Mouse (Mus musculus): Measurements from ENCODE around the gene Tmem251. TPM values are rescaled to one million over a fixed set of nuclear protein-coding genes. Genes with fewer than 3 reads are reported as not detected.

Gene Tmem251
- polyA plus RNA-seq, 1 experiment, result 4.9 TPM

GRCm38 (mm10) chr12:102758403-102758756 lies 14.8 kb downstream of the Tmem251 start, which contains the start of gene Gm20604:
Gene Gm20604 (minus strand): TSS chr12:102758672.
- no peak for DNase-seq (ENCODE audit: low read depth)

GRCm38 (mm10) chr12:102758936-102759335 lies 15.4 kb downstream of the Tmem251 start:
- peak; percentile 18 for DNase-seq (ENCODE audit: low read depth)
- TF ChIP-seq CTCF (IDR thresholded peaks at IDR 0.05; ENCODE audit: borderline replicate concordance, extremely low read depth, insufficient read depth, insufficient read length), result no peak
- no peak for TF ChIP-seq POLR2A (IDR thresholded peaks at IDR 0.05; ENCODE audit: borderline replicate concordance, extremely low read depth, insufficient read depth, insufficient read length, poor library complexity, severe bottlenecking)

More at GRCm38 (mm10) chr12:102758403-102758756, 14.8 kb downstream of the Tmem251 start, which contains the start of gene Gm20604:
- TF ChIP-seq POLR2A (IDR thresholded peaks at IDR 0.05; ENCODE audit: borderline replicate concordance, extremely low read depth, insufficient read depth, insufficient read length, poor library complexity, severe bottlenecking) (no peak), CTCF (IDR thresholded peaks at IDR 0.05; ENCODE audit: borderline replicate concordance, extremely low read depth, insufficient read depth, insufficient read length) (no peak)

- TF ChIP-seq CTCF (IDR thresholded peaks at IDR 0.05; ENCODE audit: borderline replicate concordance, extremely low read depth, insufficient read depth, insufficient read length), result no peak
- no peak for TF ChIP-seq POLR2A (IDR thresholded peaks at IDR 0.05; ENCODE audit: borderline replicate concordance, extremely low read depth, insufficient read depth, insufficient read length, poor library complexity, severe bottlenecking)
- no peak for DNase-seq (ENCODE audit: low read depth)
Observed at GRCm38 (mm10) chr12:102761668-102762067, 18.1 kb downstream of the Tmem251 start.

GRCm38 (mm10) chr12:102763696-102764095 lies 20.1 kb downstream of the Tmem251 start:
- TF ChIP-seq CTCF (IDR thresholded peaks at IDR 0.05; ENCODE audit: borderline replicate concordance, extremely low read depth, insufficient read depth, insufficient read length) (no peak), POLR2A (IDR thresholded peaks at IDR 0.05; ENCODE audit: borderline replicate concordance, extremely low read depth, insufficient read depth, insufficient read length, poor library complexity, severe bottlenecking) (no peak)
- DNase-seq (ENCODE audit: low read depth), result no peak

GRCm38 (mm10) chr12:102769000-102769399 lies 25.4 kb downstream of the Tmem251 start:
- DNase-seq (ENCODE audit: low read depth), result peak; percentile 15

GRCm38 (mm10) chr12:102771601-102772000 lies 28.0 kb downstream of the Tmem251 start:
- DNase-seq (ENCODE audit: low read depth), result no peak
- TF ChIP-seq CTCF (IDR thresholded peaks at IDR 0.05; ENCODE audit: borderline replicate concordance, extremely low read depth, insufficient read depth, insufficient read length), result no peak

More at GRCm38 (mm10) chr12:102769000-102769399, 25.4 kb downstream of the Tmem251 start:
- peak; percentile 10; the same call in 1 of the 2 replicates for TF ChIP-seq CTCF (IDR thresholded peaks at IDR 0.05; ENCODE audit: borderline replicate concordance, extremely low read depth, insufficient read depth, insufficient read length)
- no peak for TF ChIP-seq POLR2A (IDR thresholded peaks at IDR 0.05; ENCODE audit: borderline replicate concordance, extremely low read depth, insufficient read depth, insufficient read length, poor library complexity, severe bottlenecking)

- TF ChIP-seq CTCF (IDR thresholded peaks at IDR 0.05; ENCODE audit: borderline replicate concordance, extremely low read depth, insufficient read depth, insufficient read length), result no peak
- TF ChIP-seq POLR2A (IDR thresholded peaks at IDR 0.05; ENCODE audit: borderline replicate concordance, extremely low read depth, insufficient read depth, insufficient read length, poor library complexity, severe bottlenecking), result no peak
- DNase-seq (ENCODE audit: low read depth), result no peak
Observed at GRCm38 (mm10) chr12:102772676-102773075, 29.1 kb downstream of the Tmem251 start.

GRCm38 (mm10) chr12:102776035-102776434 lies 32.5 kb downstream of the Tmem251 start:
- TF ChIP-seq POLR2A (IDR thresholded peaks at IDR 0.05; ENCODE audit: borderline replicate concordance, extremely low read depth, insufficient read depth, insufficient read length, poor library complexity, severe bottlenecking) (no peak), CTCF (IDR thresholded peaks at IDR 0.05; ENCODE audit: borderline replicate concordance, extremely low read depth, insufficient read depth, insufficient read length) (no peak)
- no peak for DNase-seq (ENCODE audit: low read depth)

- no peak for DNase-seq (ENCODE audit: low read depth)
- no peak for TF ChIP-seq POLR2A (IDR thresholded peaks at IDR 0.05; ENCODE audit: borderline replicate concordance, extremely low read depth, insufficient read depth, insufficient read length, poor library complexity, severe bottlenecking)
- no peak for TF ChIP-seq CTCF (IDR thresholded peaks at IDR 0.05; ENCODE audit: borderline replicate concordance, extremely low read depth, insufficient read depth, insufficient read length)
Observed at GRCm38 (mm10) chr12:102778151-102778550, 34.6 kb downstream of the Tmem251 start.

- DNase-seq (ENCODE audit: low read depth), result peak; percentile 14
- no peak for TF ChIP-seq POLR2A (IDR thresholded peaks at IDR 0.05; ENCODE audit: borderline replicate concordance, extremely low read depth, insufficient read depth, insufficient read length, poor library complexity, severe bottlenecking)
- peak; percentile 24; the same call in 1 of the 2 replicates for TF ChIP-seq CTCF (IDR thresholded peaks at IDR 0.05; ENCODE audit: borderline replicate concordance, extremely low read depth, insufficient read depth, insufficient read length)
Observed at GRCm38 (mm10) chr12:102779452-102779851, 35.9 kb downstream of the Tmem251 start.

- TF ChIP-seq CTCF (IDR thresholded peaks at IDR 0.05; ENCODE audit: borderline replicate concordance, extremely low read depth, insufficient read depth, insufficient read length) (no peak), POLR2A (IDR thresholded peaks at IDR 0.05; ENCODE audit: borderline replicate concordance, extremely low read depth, insufficient read depth, insufficient read length, poor library complexity, severe bottlenecking) (no peak)
Observed at GRCm38 (mm10) chr12:102782841-102783240, 39.3 kb downstream of the Tmem251 start.

GRCm38 (mm10) chr12:102784899-102785592 lies 41.5 kb downstream of the Tmem251 start:
- no peak for DNase-seq (ENCODE audit: low read depth)
- TF ChIP-seq POLR2A (IDR thresholded peaks at IDR 0.05; ENCODE audit: borderline replicate concordance, extremely low read depth, insufficient read depth, insufficient read length, poor library complexity, severe bottlenecking), result no peak
- TF ChIP-seq CTCF (IDR thresholded peaks at IDR 0.05; ENCODE audit: borderline replicate concordance, extremely low read depth, insufficient read depth, insufficient read length), result no peak

More at GRCm38 (mm10) chr12:102782841-102783240, 39.3 kb downstream of the Tmem251 start:
- no peak for DNase-seq (ENCODE audit: low read depth)

Data from brain, embryonic 14.5 days (tissue).